Mouse (Mus musculus) intestine, embryonic 16.5 days (tissue): ENCODE measurements around the gene Ifrd2. TPM values are rescaled to one million over a fixed set of nuclear protein-coding genes. Genes with fewer than 3 reads are reported as not detected.
"Not testable (repeated sequence)": the region's sequence is repeated elsewhere in the genome, so short reads cannot be mapped to it uniquely, and the experiment has no call there.

Experiments used
- ATAC-seq: fragments of 200-750 bp; cut with Nextera tagmentation; 2 replicates; pipeline ENCODE4 v1.8.0; 2017; ENCODE audit warnings: moderate TSS enrichment, moderate library complexity
- H3K27ac ChIP-seq: fragments of 300-500 bp; sonication (generic); 2 replicates; pipeline ENCODE4 v1.5.1; 2014; ENCODE audit warnings: mild to moderate bottlenecking, low read length
- H3K27me3 ChIP-seq: fragments of 300-500 bp; sonication (generic); replicated peaks from 2 replicates; pipeline ENCODE4 v1.6.1; 2014; ENCODE audit warnings: low read length, control low read depth, mixed read lengths; ENCODE audit not compliant: control insufficient read depth, insufficient read depth
- H3K36me3 ChIP-seq: fragments of 300-500 bp; sonication (generic); 2 replicates; pipeline ENCODE4 v1.6.1; 2014; ENCODE audit warnings: low read length, control low read depth; ENCODE audit not compliant: control insufficient read depth, insufficient read depth
- H3K4me1 ChIP-seq: fragments of 300-500 bp; sonication (generic); 2 replicates; pipeline ENCODE4 v1.6.1; 2014; ENCODE audit warnings: low read length, control low read depth, mixed read lengths; ENCODE audit not compliant: control insufficient read depth, insufficient read depth
- H3K4me2 ChIP-seq: fragments of 300-500 bp; sonication (generic); 2 replicates; pipeline ENCODE4 v1.6.1; 2014; ENCODE audit warnings: low read depth, low read length, control low read depth
- H3K4me3 ChIP-seq: fragments of 300-500 bp; sonication (generic); 2 replicates; pipeline ENCODE4 v1.5.1; 2014; ENCODE audit warnings: mild to moderate bottlenecking, low read length
- H3K9ac ChIP-seq: fragments of 300-500 bp; sonication (generic); 2 replicates; pipeline ENCODE4 v1.6.1; 2014; ENCODE audit warnings: low read depth, low read length
- H3K9me3 ChIP-seq: fragments of 300-500 bp; sonication (generic); 2 replicates; pipeline ENCODE4 v1.6.1; 2016; ENCODE audit warnings: low read length, control low read depth; ENCODE audit not compliant: control insufficient read depth
- WGBS: fragments of 180-500 bp; shearing (Covaris S2); extraction: QIAGEN DNeasy Blood & Tissue Kit; methylation state at CpG from one replicate; pipeline ENCODE4 v1.1.7; 2014; 5-methylcytosine and 5-hydroxymethylcytosine counted together
- polyA plus RNA-seq: library from polyadenylated mRNA; unstranded; fragments of >200 nt; fragmentation: Nextera tagmentation; extraction: Ambion mirVana; gene quantifications from 2 replicates; pipeline ENCODE4 v1.2.1, GENCODE M21; 2015

Ifrd2 gene
- polyA plus RNA-seq, 1 experiment from 2014 or later = 89.6 TPM

DNA sequence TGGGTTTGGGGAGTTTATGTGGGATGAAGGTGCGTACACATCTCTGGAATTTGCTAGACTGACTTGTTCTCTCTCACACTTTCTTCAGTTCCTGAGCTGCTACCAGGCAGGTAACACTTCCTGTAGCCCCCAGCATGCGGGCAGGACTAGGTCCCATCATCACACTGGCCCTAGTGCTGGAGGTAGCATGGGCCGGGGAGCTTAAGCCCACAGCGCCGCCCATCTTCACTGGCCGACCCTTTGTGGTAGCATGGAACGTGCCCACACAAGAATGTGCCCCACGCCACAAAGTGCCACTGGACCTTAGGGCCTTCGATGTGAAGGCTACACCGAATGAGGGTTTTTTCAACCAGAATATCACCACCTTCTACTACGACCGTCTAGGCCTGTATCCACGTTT, 17.4 kb upstream of the Ifrd2 start:
- H3K4me1 ChIP-seq = peaks cover 45% of the 10 kb centered on the region
- H3K4me3 ChIP-seq = peak overlapping the region; percentile 78
- peak overlapping the region; percentile 72; the same call in 1 of the 2 replicates for H3K27ac ChIP-seq
- H3K9me3 ChIP-seq = no peaks in the 10 kb centered on the region
- H3K36me3 ChIP-seq = peaks cover 6% of the 10 kb centered on the region; the same call in 1 of the 2 replicates
- H3K27me3 ChIP-seq = no peaks in the 10 kb centered on the region
- H3K9ac ChIP-seq = peak overlapping the region; percentile 85
- 37% methylated on average over 13 of the region's 13 CpGs for WGBS
- H3K4me2 ChIP-seq = peak overlapping the region; percentile 74
- ATAC-seq = no peak

DNA sequence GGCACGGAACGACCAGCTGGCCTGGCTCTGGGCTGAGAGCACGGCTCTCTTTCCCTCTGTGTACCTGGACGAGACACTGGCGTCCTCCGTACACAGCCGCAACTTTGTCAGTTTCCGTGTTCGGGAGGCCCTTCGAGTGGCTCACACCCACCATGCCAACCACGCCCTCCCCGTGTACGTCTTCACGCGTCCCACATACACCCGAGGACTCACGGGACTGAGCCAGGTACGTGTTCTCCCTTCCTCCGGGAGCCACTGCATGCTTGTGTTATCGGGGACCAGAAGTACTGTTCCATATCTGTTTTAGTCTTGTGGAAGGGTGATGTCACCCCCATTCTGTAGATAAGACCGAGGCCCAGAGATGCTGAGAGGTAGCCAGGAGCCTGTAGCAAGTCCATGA, 16.6 kb upstream of the Ifrd2 start:
- Histone ChIP-seq H3K4me3 (peak overlapping the region; percentile 78), H3K9me3 (no peaks in the 10 kb centered on the region), H3K36me3 (peaks cover 3% of the 10 kb centered on the region; the same call in 1 of the 2 replicates), H3K27ac (peak overlapping the region; percentile 53), H3K9ac (peak overlapping the region; percentile 85), H3K4me1 (peaks cover 46% of the 10 kb centered on the region), H3K4me2 (peak overlapping the region; percentile 74), H3K27me3 (no peaks in the 10 kb centered on the region)
- ATAC-seq = no peak
- WGBS = 65% methylated on average over 21 of the region's 21 CpGs

DNA sequence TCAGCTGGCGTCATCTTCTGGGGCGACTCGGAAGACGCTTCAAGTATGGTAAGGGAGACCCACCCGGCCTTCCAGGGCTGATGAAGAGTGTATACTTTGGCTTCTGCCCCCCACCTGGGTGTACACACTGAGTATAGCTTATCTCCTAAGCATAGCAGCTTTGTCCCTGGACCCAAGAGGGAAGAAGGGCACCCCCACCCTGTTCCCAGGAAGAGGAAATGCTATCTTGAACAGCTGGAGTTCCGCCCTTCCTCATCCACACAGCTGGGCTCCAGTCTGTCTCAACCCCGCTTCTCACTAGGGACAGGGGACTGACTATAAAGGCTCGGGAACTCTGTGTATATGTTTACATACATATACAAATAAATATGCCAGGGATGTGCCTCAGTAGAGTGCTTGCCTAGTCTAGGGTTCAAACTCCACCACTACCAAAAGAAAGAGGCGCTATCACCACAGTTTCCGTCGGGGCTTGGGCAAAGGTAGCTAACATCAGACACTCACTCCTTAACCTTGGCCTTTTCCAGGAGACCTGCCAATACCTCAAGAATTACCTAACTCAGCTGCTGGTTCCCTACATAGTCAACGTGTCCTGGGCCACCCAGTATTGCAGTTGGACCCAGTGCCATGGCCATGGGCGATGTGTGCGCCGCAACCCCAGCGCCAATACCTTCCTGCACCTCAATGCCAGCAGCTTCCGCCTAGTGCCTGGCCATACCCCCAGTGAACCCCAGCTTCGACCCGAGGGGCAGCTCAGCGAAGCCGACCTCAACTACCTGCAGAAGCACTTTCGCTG, 15.7 kb upstream of the Ifrd2 start:
- no peak overlapping the region for H3K9ac ChIP-seq
- H3K4me2 ChIP-seq = peak overlapping the region; percentile 74
- H3K4me1 ChIP-seq = peaks cover 47% of the 10 kb centered on the region
- no peak for ATAC-seq
- peak overlapping the region; percentile 52; the same call in 1 of the 2 replicates for H3K27ac ChIP-seq
- no peaks in the 10 kb centered on the region for H3K27me3 ChIP-seq
- WGBS = 79% methylated on average over 22 of the region's 22 CpGs
- peak overlapping the region; percentile 78; the same call in 1 of the 2 replicates for H3K4me3 ChIP-seq
- H3K9me3 ChIP-seq = no peaks in the 10 kb centered on the region
- peaks cover 3% of the 10 kb centered on the region; the same call in 1 of the 2 replicates for H3K36me3 ChIP-seq

DNA sequence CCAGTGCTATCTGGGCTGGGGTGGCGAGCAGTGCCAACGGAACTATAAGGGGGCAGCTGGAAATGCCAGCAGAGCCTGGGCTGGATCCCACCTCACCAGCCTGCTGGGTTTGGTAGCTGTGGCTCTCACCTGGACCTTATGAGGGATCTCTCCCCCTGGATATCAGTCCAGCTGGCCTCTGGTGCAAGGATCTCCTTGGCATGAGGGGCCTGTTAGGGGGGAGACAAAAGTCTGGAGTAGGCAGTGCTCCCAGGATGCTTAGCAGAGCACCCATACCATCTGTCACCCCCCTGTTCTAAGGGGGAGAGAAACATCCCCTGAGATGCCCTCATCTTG, 15.1 kb upstream of the Ifrd2 start:
- H3K4me1 ChIP-seq = peaks cover 45% of the 10 kb centered on the region
- no peak for ATAC-seq

DNA sequence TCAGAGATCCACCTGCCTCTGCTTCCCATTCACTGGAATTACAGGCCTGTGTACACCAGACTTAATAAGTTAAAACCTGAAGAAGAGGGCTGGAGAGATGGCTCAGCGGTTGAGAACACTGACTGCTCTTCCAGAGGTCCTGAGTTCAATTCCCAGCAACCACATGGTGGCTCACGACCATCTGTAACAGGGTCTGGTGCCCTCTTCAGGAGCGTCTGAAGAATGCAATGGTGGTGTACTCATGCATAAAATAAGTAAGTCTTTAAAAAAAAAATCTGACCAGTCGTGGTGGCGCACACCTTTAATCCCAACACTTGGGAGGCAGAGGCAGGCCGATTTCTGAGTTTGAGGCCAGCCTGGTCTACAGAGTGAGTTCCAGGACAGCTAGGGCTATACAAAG, 13.7 kb upstream of the Ifrd2 start:
- 81% methylated on average over 6 of the region's 6 CpGs for WGBS
- not testable (repeated sequence) for H3K9ac ChIP-seq, H3K27me3 ChIP-seq, H3K36me3 ChIP-seq, H3K4me3 ChIP-seq, H3K9me3 ChIP-seq, ATAC-seq, H3K4me2 ChIP-seq, H3K27ac ChIP-seq
- peaks cover 40% of the 10 kb centered on the region for H3K4me1 ChIP-seq

More for the DNA sequence above, 15.1 kb upstream of the Ifrd2 start:
- no peak overlapping the region for H3K27ac ChIP-seq
- H3K4me3 ChIP-seq = no peak overlapping the region
- H3K36me3 ChIP-seq = peaks cover 3% of the 10 kb centered on the region; the same call in 1 of the 2 replicates
- H3K9ac ChIP-seq = no peak overlapping the region
- 89% methylated on average over 2 of the region's 2 CpGs for WGBS
- H3K9me3 ChIP-seq = no peaks in the 10 kb centered on the region
- H3K4me2 ChIP-seq = no peak overlapping the region
- H3K27me3 ChIP-seq = no peaks in the 10 kb centered on the region

DNA sequence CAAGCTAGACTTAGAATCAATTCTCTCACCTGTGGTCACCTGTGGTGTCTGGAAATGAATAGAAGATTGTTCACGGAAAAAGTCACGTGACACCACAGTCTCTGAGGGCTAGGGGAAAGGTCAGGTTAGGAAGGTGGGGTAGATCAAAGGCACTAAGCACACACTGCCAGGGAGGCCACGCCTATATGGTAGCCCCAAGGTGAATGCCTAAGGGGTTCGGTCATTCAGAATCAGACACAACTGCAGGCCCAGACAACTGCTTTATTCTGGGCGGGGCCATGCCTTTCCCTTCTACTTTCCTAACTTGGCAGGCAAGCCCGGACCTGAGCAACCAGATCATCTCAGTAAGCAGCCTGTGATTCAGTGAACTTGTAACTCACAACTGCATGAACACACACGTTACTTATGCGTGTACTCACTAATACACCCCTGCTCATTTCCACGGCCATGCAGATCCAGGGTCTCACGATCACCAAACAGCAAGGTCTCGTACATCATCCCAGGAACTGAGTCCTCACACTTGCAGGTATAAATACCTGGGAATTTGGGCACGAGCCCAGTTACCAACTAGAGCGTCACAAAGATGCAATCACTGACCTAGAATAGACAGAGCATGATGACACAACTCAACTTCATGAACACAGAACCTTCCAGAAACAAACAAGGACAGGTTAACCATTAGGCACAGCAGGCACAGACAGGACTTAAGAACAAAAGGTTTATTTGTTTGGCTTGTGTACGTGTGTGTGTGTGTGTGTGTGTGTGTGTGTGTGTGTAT, 11.7 kb upstream of the Ifrd2 start:
- Histone ChIP-seq H3K4me2 (peak overlapping the region; percentile 6; the same call in 1 of the 2 replicates), H3K9ac (peak overlapping the region; percentile 64; the same call in 1 of the 2 replicates), H3K27me3 (no peaks in the 10 kb centered on the region), H3K4me1 (peaks cover 38% of the 10 kb centered on the region), H3K36me3 (peaks cover 3% of the 10 kb centered on the region; the same call in 1 of the 2 replicates), H3K9me3 (no peaks in the 10 kb centered on the region), H3K4me3 (no peak overlapping the region), H3K27ac (peak overlapping the region; percentile 74)
- WGBS = 59% methylated on average over 14 of the region's 14 CpGs
- peak; percentile 71 for ATAC-seq

DNA sequence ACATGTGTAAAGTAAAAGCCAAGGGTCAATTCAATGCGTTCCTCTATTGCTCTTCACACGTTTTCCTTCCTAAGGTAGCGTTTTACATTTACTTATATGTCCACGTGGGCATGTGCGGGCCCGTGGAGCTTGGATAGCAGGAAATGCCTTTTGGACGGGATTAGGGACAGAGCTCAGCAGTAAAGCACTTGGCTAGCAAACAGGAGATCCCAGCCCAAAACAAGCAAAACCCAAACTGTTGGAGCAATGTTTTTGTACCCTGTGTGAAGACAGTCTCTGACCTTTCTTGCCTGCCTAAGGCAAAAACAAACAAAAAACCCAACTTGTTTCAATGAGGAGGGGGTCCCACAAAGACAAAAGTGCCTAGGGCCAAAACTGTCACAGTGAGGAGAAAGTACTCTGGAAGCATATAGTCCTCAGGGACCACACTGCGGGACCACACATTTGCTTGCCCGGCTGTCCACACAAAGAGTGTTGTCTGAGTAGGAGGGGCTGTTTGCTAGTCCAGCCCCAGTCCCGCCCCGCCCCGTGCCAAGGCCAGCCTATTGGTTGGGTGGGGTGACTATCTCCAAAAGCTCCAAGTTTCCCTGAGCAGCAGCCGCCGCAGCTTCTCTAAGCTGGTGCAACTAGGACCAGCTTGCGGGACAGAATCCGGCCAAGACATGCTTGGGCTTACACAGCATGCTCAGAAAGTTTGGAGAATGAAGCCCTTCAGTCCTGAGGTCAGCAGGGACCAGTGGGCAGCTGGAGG, 10.9 kb upstream of the Ifrd2 start, which contains the start of gene Hyal1:
Gene Hyal1 (plus strand): TSS at position 571 of the 751 bp plus-strand sequence.
- WGBS = 18% methylated on average over 16 of the region's 16 CpGs
- no peaks in the 10 kb centered on the region for H3K9me3 ChIP-seq
- peak within 1 kb of the TSS; percentile 74 for H3K27ac ChIP-seq
- no peaks in the 10 kb centered on the region for H3K27me3 ChIP-seq
- peaks cover 35% of the 10 kb centered on the region for H3K4me1 ChIP-seq
- peak within 1 kb of the TSS; percentile 64 for H3K4me2 ChIP-seq
- ATAC-seq = peak; percentile 70
- H3K36me3 ChIP-seq = peaks cover 3% of the 10 kb centered on the region; the same call in 1 of the 2 replicates
- H3K9ac ChIP-seq = peak within 1 kb of the TSS; percentile 64
- H3K4me3 ChIP-seq = peak within 1 kb of the TSS; percentile 43

DNA sequence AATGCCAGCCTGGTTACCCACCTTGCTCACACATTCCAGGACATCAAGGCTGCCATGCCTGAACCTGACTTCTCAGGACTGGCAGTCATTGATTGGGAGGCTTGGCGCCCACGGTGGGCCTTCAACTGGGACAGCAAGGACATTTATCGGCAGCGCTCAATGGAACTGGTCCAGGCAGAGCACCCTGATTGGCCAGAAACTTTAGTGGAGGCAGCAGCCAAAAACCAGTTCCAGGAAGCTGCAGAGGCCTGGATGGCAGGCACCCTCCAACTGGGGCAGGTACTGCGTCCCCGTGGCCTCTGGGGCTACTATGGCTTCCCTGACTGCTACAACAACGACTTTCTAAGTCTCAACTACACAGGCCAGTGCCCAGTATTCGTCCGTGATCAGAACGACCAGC, 9.6 kb upstream of the Ifrd2 start:
- H3K27ac ChIP-seq = no peak overlapping the region
- H3K4me2 ChIP-seq = no peak overlapping the region
- no peaks in the 10 kb centered on the region; the same call in 1 of the 2 replicates for H3K36me3 ChIP-seq
- peaks cover 34% of the 10 kb centered on the region for H3K4me1 ChIP-seq
- H3K27me3 ChIP-seq = no peaks in the 10 kb centered on the region
- H3K9me3 ChIP-seq = no peaks in the 10 kb centered on the region
- no peak for ATAC-seq
- H3K9ac ChIP-seq = no peak overlapping the region
- 90% methylated on average over 10 of the region's 10 CpGs for WGBS
- H3K4me3 ChIP-seq = no peak overlapping the region
